Mouse (Mus musculus) ES-E14 (cell line): Measurements from ENCODE around the gene Rps13.

Experiments
- CHD2 ChIP-seq: IDR thresholded peaks from 2 replicates; pipeline ENCODE4 v1.6.1; 2014; ENCODE audit warnings: mild to moderate bottlenecking, low read depth, low read length, inconsistent platforms
- HCFC1 ChIP-seq: IDR thresholded peaks from 2 replicates; pipeline ENCODE4 v1.6.1; 2012; ENCODE audit warnings: low read length, inconsistent platforms, borderline replicate concordance; ENCODE audit not compliant: insufficient read depth
- MAFK ChIP-seq: IDR thresholded peaks from 2 replicates; pipeline ENCODE4 v1.6.1; 2014; ENCODE audit warnings: mild to moderate bottlenecking, low read depth, low read length, inconsistent platforms; ENCODE audit not compliant: insufficient read depth
- ZNF384 ChIP-seq: IDR thresholded peaks from 2 replicates; pipeline ENCODE4 v1.6.1; 2012; ENCODE audit warnings: low read depth, low read length, inconsistent platforms

GRCm38 (mm10) chr7:116298389-116298788 lies 35.6 kb downstream of the Rps13 start:
- TF ChIP-seq CHD2 (no peak), ZNF384 (no peak), HCFC1 (no peak), MAFK (no peak)
